Mouse (Mus musculus): ENCODE measurements around the gene Ogdh.
"Not testable (repeated sequence)": the region's sequence is repeated elsewhere in the genome, so short reads cannot be mapped to it uniquely, and the experiment has no call there.

Ogdh gene

DNA sequence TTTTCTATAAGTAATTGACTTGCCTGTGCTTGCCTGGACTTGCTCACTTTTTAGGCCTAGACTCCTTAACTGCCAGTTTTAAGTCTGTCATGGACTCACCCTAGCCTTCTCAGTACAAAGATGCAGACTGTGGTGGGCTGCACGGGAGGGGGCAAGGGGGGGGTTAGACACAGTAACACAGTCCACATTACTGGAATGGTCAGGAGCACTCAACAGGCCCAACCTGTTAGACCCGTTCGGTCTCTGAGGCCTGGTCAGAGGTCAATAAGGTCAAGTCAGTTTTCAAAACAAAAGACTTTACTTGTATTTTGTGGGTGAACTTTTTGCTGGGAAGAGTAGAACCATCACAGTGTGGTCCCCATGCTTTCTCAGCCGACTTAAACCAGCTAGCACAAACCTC is 75.7 kb downstream of the Ogdh start:
- no peak for DNase-seq

DNA sequence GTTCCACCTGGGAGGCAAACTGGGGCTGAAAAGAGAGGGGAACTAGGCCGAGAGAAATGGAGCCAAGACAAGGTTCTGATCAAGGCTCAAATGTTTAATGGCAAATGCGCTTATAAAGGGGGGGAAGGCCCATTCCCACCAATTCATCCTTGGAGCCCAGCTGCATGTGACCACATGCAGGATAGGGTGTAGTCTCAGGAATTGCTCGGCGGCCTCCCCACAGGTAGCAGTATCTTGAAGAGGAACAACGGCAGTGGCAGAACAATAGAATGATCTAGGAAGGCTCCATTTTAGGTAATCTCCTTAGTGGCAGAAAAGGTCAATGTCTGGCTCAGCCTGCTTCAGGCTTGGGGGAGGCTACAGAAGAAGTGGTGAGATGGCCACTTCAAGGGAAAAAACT is 76.6 kb downstream of the Ogdh start:
- not testable (repeated sequence) for DNase-seq

DNA sequence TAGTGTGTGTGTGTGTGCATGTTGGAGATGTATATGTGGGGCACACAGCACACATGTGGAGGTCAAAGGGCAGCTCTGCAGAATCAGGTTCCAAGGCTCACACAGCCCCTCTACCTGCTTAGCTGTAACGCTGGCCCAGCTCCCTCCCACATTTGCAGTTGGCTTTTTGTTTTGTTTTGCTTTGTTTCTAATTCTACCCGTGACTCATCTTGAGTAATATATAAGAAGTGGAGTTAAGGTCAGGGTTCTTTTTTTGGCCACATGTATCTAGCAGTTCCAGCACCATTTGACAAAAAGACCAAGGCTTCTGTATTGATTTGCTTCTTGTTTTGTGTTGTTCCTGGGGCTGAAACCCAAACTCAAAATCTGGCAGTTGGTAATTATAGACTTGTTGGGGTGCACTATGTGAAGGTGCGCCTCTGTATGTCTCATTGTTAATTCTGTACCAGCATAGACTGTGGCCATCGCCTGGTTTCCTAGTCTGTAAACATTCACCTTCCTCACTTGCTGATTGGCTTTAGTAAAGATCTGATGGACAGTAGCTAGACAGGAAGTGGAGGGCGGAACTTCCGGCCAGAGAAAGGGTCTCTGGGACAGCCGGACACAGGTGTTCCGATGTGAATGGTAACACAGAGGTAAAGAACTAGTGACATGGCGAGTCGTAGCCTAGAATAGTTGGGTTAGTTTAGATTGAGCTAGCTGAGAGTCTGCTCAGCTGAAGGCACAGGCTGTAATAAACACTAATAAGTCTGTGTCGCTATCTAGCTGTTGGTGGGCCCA is 80.1 kb downstream of the Ogdh start:
- no peak for DNase-seq

DNA sequence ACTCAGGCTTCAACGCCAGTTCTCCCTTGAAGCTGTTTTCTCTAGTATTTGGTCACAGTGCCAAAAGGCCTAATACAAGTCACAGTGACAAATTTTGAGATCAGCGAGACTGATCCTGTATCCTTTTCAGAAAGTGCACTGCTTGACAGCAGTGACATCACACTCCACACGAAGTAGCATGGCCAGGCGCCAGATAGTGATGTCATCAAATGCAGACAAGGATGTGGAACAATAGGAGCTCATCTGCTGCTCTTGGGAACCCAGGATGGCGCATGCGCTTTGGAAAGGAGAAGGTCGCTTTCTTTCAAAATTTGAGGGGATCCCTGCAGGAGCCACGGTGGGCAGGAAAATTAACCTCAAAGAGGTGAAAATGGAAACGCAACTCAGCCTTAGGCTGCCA is 81.4 kb downstream of the Ogdh start:
- peak; percentile 40 to 44 for DNase-seq

DNA sequence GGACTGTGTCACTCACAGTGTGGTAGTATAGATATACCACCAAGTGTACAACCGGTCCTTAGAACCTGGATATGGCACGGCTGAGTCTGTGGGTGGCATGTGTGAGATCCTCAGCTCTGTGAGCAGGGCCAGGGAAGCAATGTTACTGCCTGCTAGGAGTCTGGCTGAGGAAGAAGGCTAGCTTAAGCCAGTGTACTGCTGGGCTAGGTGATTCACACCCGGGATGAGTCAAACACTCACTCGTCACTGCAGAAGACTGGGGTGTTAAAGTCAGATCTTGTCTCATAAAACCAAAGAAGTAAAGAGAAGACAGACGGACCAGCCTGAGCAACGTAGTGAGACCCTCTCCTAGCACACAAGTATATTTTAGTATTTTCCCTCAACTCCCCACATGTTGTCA is 89.5 kb downstream of the Ogdh start:
- no peak for DNase-seq

DNA sequence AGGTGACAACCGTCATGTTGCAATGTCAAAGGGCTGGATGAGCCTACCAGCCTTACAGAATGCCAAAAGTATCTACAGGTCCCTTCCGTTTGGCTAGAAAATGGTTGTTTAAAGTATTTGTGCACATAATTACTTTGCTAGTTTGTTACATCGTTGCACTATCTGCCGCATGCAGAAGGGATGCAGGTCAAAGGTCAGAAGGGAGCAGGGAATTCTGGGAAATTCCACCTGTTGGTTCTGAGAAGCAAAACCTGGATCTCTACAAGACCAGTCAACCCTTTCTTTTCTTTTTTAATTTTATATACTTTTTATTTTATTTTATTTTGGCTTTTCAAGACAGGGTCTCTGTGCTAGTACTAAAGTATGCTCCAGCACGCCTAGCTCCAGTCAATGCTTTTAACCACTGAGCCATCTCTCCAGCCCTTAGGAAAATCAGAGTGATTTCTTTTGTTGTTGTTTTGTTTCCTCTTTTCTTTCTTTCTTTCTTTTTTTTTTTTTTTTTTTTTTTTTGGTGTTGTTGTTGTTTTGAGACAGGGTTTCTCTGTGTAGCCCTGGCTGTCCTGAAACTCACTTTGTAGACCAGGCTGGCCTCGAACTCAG is 96.8 kb downstream of the Ogdh start:
- DNase-seq: peak in 1 of 2 experiments; percentile 32

DNA sequence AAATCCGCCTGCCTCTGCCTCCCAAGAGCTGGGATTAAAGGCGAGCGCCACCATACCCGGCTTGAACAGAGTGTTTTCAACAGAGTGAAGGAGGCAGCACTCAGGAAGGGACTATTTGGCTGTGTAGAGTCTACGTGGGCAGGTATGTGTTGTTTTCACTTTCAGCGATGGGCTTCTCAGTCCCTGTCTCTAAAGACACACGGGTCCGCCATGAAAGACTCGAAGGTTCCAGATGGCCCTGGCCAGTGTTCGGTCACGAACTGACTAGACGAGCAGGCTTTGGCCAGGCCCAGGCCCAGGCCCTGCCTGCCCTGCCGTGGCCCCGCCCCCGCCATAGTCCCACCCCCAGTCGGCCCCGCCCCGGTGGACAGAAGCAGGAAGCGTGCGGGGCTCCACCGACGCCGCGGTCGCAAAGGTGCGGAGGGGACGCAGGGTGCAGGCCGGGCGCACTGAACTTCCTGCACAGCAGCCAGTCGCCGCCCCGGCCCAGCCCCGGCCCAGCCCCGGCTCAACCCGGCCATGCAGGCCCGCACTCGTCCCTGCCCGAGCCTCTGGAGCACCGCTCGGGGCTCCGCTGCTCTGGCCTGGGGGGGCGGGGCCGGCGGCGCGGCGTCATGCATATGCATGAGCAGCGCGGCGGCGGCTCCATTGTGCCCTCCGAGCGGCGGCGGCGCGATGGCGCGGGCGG is 97.4 kb downstream of the Ogdh start, which contains the start of gene Zmiz2:
TSS of gene Zmiz2 (plus strand) at position 349 of the 688 bp plus-strand sequence.
- DNase-seq: peak; percentile 98

DNA sequence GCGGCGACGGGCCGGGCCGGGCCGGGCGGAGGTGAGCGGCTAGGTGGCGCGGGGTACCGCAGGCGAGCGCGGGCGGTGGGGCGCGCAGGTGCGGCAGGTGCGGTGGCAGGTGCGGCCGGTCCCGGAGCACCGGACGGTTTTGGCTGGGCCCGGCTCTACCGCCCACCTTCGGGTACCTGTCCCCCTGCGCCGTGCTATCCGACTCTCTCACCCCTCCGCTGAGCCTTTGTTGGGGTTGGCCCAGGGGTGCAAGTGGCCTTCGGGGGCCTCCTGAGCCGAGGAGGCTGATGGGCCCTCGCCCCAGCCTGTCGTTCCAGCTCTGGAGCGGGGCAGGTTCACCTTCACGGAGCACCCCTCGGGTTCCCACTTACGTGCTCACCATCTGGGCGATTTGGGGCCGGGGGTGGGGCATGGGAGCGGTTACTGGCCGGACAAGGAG is 98.1 kb downstream of the Ogdh start:
- DNase-seq: no peak

DNA sequence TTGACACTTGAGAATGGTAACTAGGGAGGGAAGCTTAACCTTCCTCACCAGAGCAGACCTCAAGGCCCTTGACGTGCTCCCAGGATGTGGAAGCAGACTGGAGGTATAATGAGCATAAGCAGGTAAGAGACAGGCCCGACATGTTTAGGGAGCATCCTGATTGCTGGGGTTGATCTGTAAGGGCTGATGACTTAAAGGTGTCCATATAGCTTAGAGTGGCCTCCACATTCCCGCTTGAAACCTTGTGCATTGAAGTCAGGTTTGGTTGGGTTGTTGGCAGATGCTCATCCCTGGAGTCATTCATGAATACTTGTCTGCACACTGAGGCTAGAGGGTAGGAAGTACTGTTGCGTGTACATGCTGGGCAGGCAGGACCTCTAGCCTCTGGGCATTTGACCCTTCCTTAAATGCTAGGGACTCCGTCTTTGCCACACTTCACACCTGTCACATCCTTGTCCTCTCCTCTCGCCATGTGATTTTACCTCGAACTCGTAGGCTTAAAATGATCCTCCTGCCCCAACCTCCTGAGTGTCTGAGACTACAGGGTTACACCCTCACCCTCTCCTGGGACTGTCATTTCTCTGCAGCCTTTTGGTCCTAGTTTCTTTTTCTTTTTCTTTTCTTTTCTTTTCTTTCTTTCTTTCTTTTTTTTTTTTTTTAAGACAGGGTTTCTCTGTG is 99.1 kb downstream of the Ogdh start:
- DNase-seq: peak in 1 of 2 experiments; percentile 17

DNA sequence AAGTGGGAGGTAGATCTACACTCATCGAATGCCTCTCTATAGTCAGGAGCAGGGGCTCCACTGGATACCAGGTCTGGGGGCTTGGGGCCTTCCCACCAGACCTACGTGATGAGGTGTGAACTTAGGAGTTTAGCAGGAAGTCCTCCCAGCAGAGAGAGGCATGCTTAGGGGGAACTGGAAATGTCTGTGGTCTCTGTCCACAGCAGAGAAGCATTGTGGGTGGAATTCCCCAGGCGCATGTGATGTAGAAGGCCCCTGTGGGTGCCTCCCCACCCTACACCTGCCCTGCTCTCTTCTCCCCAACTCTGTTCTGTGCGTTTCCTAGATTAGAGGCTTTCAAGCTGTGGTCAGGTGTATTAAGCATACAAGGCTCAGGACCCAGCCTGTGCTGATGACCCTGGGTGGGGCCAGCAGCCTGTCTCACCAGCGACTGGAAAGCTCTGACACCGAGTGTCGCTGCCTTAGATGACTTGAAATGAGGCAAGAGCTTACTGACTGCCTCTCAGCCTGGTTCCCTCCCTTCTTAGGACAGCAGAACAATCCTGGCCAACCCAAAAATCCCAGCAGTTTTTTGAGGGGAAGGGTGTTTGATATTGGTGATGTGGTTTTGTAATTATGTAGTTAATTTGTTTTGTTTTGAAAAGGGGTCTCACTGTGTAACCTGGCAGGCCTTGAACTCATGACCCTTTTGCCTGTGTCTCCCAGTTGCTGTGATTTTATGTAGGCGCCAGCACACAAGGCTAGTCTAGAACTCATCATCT is 100.3 kb downstream of the Ogdh start:
- DNase-seq: peak in 1 of 2 experiments; percentile 12

DNA sequence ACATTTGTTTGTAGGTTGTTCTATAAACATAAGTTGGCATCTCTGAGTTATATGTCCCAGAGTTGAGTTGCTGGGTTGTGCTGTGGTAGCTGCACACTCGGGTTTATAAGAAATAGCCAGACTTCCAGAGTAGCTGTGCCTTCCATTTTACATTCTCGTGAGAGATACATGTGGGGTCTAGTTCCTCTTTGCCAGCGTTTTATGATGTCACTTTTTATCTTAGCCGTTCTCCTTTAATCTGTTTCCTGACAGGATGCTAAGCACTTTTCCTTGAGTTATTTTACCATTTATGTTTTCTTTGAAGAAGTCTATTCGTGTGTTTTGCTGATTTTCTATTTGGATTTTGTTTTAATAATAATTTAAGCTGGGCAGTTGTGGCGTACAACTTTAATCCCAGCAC is 101.4 kb downstream of the Ogdh start:
- no peak for DNase-seq

DNA sequence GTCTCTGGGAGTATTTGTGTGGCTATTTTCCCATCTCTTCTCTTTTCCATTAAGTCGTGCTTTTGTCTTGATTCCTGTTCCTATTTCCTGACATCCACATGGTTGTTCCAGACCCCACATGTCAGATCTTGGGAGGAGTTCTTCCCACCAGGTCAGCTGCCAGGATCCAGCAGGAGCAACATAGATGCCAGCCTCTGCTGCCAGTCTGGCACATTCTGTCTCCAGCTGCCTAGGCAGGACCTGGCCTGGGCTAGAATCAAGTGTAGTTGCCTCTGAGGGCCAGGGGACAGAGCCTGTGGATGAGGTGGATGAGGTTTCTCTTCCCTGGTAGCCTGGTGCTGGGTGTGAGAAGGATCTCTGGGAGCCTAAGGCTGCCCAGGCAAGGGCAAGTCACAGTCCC is 102.4 kb downstream of the Ogdh start:
- DNase-seq: peak; percentile 85 to 88

DNA sequence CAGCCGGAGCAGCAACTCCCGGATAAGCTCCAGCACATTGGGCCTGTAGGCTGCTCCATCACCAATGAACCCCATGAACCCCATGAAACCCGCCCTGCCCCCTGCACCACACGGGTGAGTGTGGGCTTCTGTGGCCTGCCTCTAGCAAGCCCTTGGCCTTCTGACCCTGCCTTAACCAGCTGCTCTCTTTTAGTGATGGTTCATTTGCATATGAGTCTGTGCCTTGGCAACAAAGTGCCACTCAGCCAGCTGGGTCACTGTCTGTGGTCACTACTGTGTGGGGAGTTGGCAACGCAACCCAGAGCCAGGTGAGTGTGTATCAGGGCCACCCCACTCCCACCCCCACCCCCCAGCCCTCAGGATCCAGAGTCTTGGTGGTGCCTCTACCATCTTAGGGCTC is 104.1 kb downstream of the Ogdh start:
- DNase-seq: peak in 1 of 2 experiments; percentile 34

DNA sequence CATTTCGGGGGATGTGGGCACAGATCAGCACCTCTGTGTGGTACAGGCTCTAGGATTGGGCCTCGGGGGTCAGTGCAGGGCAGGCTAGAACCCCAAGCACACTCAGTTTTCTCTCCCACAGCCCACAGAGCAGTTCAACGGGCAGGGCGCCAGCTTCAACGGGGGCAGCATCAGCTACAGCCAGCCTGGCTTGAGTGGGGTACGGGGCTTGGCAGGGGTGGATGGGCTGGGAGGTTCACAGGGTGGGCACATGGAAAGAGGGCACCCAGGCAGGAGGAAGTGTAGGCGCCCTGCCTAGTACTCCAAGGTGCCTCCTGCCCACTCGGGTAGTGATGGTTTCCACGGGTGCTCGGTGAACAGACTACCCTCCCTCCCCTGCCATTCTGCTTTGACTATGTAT is 106.7 kb downstream of the Ogdh start:
- DNase-seq: no peak

DNA sequence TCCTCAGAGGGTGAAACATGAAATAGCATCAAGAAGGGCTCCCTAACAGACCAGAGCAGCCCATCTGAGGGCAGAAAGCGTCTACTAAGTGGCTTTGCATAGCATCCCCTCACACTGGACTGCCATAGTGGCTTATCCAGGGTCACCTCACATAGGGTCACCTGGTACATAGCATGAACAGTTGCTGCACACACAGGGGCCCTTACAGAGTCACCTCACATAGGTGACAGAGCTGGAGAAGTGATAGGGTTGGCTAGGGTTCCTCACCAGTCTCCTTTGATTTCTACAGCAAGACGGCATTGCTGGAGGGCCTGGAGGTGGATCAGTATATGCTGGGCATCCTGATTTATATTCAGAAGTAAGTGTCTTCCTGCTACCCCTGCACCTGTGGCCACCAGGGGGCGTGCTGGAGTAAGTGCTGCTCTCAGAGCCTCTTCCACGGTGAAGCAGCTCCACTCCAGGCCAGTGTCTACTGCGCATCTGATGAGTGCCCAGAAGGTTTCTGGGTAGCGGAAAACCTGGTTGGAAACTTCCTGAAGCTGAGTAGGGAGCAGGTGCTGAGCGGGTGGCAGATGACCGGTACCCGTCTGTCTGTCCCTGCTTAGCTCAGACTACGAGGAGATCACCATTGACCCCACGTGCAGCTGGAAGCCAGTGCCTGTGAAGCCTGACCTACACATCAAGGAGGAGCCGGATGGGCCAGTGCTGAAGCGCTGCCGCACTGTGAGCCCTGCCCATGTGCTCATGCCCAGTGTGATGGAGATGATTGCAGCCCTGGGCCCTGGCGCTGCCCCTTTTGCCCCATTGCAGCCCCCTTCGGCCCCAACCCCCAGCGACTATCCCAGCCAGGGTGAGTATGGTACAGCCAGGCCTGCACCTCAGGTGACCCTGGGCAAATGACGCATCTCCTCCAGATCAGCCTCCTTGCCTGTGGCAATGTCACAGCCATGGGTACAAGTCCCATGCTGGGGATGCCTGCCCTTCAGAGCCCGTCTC is 111.4 kb downstream of the Ogdh start:
- peak; percentile 77 to 85 for DNase-seq

DNA sequence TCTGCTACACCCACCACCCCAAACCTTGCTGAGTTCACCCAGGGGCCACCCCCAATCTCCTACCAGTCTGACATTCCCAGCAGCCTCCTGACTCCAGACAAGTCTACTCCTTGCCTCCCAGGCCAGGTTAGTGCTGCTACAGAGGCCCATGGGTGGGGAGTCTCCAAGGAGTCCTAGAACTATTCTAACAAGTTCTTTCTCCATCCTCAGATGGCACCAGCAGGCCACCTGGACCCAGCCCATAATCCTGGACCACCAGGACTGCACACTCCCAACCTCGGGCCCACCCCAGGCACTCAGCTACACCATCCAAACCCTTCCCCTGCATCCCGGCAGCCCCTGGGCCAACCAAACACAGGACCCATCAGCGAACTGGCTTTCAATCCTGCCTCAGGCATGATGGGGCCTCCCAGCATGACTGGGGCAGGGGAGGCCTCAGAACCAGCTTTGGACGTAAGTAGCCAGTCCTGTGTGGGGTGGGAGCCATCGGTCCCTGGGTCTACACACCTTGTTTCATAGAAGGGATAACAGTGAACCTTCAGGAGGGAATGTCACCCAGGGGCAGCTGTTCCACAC is 112.5 kb downstream of the Ogdh start:
- no peak for DNase-seq

DNA sequence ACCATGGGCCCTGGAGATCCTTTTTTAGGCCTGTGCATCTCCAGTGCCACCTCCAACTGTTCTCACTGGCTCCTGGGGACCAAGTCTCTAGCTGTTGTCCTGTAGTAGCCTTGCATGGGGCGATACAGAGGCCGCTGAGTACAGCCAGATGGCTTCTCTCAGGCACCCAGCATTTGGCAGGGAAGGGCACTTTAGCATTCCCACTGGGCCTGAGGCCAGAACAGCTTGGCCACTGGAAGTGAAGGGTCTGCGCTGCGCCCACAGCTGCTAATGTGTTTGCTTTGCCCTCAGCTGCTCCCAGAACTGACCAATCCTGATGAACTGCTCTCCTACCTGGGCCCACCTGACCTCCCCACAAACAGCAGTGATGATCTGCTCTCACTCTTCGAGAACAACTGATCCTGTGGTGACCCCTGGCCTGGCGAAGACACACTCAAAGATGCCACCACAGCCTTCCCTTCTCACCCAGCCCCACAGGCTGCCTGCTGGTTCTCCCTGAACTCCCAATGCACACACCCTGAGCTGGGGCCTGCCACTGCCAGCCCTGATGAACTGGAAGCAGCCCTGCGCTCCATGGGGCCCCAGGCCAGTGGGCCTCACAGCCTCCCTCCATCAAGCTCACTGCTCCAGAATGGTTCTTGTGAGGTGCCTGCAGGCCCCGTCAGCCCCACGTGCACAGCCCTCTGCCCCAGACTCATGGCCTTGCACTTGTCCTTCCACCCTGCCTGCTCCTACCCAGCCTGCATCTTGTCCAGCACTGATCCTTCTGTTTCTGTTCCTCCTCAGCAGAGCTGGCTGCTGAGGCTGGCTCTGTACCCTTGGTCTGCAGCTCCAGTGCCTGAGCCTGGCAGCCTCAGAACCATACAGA is 113.5 kb downstream of the Ogdh start:
- DNase-seq: peak; percentile 82 to 86

DNA sequence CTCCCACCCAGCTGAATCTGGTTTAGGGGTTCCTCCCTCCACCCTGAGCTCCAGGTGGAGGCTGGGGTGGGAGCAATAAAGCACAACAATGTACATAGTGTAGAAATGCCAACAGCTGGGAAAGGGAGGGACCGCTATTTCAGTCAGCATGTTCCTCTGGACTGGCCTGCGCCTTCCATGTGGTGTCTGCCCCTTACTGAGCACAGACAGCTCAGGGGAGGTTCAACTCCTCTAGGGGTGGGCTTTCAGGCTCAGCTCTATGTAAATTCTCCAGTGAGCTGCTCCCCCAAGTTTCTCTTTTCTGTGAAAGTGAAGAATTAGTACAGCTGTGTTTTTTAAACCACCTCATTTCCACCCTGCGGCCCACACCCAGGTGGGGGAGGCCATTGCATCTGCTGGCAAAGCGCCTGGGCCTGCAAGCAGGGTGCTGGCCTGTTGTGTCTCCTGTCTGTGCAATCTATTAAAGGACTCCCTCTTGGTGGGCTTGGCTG is 114.2 kb downstream of the Ogdh start:
- DNase-seq: peak in 1 of 2 experiments; percentile 49

Measured in cerebellum, postnatal 10 days (tissue).